Mouse (Mus musculus) E14TG2a.4 (cell line): Measurements from ENCODE around the gene Cisd3.

ENCODE experiments used
- H3K27me3 ChIP-seq: 2 replicates; pipeline ENCODE4 v1.6.1; 2014; ENCODE audit warnings: low read length, control low read depth; ENCODE audit not compliant: insufficient read depth
- H3K36me3 ChIP-seq: 2 replicates; pipeline ENCODE4 v1.6.1; 2014; ENCODE audit warnings: low read length, control low read depth; ENCODE audit not compliant: insufficient read depth
- H3K4me1 ChIP-seq: replicated peaks from 2 replicates; pipeline ENCODE4 v1.6.1; 2014; ENCODE audit warnings: low read depth, low read length, control low read depth
- H3K4me3 ChIP-seq: replicated peaks from 2 replicates; pipeline ENCODE4 v1.5.1; 2014; ENCODE audit warnings: mild to moderate bottlenecking, low read length
- H3K9me3 ChIP-seq: 2 replicates; pipeline ENCODE4 v1.6.1; 2014; ENCODE audit warnings: low read length, control low read depth
- CTCF ChIP-seq: conservative IDR thresholded peaks from 2 replicates; pipeline ENCODE4 v1.5.1; 2014; ENCODE audit warnings: low read length
- NANOG ChIP-seq: IDR thresholded peaks from 2 replicates; pipeline ENCODE4 v1.6.1; 2014; ENCODE audit warnings: borderline replicate concordance, low read length, mixed read lengths
- POU5F1 ChIP-seq: IDR thresholded peaks from 2 replicates; pipeline ENCODE4 v1.6.1; 2014; ENCODE audit warnings: low read length, borderline replicate concordance

Gene Cisd3

DNA sequence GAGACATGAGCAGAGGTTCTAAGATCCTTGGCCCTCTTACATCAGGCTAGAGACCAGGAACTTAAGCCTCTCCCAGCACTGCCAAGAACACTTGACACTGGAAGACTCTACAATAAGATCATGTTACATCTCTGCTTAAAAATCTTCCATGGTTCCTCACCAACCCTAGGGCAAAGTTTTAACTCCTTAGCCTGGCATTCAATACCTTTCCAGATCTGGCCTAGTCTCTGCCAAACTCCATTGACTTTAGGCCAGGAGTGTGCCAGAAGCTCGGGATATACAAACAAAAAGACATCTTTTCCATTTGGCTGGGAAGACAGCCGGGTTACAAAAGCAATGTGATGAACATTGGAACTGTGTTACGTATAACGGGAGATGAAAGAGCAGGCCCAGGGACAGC is 52.0 kb downstream of the Cisd3 start:
- TF ChIP-seq CTCF (no peak), NANOG (no peak), POU5F1 (no peak)
- Histone ChIP-seq H3K9me3 (no peaks in the 10 kb centered on the region), H3K36me3 (peaks cover 12% of the 10 kb centered on the region), H3K4me1 (peaks cover 70% of the 10 kb centered on the region), H3K27me3 (no peaks in the 10 kb centered on the region), H3K4me3 (no peak overlapping the region)
